Mouse (Mus musculus) right cerebral cortex, adult 2 months (tissue): ENCODE data around the gene Szrd1.

Source experiments
- DNase-seq, 2 experiments: peaks; one replicate each; pipeline ENCODE4 v3.0.0; 2021 to 2022; ENCODE audit warnings: low spot score in 2 of 2

Szrd1 gene

GRCm38 (mm10) chr4:141114521-141114981 is 25.0 kb downstream of the Szrd1 start:
- DNase-seq, result peak in 1 of 2 experiments; percentile 44

GRCm38 (mm10) chr4:141113831-141114230 is 25.7 kb downstream of the Szrd1 start:
- DNase-seq, result no peak

GRCm38 (mm10) chr4:141108196-141108732 is 31.3 kb downstream of the Szrd1 start:
- DNase-seq, result no peak

DNA sequence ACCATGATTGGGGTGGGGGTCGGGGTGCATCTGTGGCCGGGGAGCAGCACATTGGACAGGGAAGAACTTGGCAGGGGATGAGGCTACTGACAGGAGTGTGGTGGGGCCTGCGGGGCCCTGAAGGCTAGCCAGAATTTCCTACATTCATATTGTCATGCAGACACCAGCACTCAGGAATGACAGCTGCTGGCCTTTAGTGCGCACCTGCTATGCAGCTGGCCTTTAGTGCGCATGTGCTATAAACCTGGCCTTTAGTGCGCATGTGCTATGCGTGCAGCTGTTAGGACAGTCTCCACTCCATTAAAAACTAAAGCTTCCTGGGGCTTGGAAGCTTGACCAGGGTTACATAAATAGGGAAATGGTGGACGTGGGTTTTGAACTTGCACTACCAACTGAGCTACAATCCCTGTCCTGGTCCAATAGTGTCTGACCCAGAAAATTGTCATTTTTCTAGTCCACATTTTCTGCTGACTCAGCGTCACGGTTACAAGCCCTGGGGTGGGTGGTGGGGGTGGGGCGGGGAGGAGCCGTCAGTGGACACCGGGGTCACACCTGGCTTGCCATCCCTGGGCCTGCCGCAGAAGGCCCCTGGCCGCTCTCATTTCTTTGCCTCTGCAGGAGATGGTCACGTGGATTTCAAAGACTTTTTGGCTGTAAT is 32.9 kb downstream of the Szrd1 start:
- no peak for DNase-seq

DNA sequence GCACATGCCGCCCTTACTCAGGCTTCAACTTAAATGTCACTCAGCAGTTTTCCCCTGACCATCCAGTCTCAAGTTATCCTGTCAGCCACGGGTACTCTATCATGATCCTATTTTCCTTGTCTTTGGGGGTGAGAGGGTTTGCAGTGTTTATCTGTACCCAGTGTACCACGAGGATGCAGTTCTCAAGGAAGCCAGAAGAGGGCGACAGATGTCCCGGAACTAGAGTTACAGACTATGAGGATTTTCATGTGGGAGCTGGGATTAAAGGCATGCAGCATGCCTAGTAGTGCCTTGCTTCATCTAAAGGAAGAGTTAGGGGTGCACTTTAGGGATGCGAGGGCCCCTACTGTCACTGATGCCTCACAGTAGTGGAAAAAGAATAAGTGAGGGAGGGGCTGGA is 37.7 kb downstream of the Szrd1 start:
- no peak for DNase-seq

DNA sequence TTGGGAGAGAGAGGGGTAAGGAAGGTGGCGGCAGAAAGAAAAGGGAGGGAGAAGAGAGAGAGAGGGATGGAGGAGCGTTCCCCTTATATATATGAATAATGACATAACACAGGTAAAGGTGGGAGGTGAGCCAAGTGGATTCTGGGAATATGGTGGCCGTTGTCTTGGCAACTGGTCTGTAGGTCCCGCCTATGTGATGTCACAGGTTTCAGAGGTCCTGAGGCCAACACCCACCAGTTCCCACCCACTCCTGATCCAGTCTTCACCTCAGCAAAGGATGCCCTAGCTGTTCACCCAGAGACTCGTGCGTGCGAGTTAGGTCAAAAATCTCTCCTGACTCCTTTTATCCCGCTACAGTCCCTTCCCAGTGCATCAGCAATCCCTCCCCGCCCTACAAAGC is 38.3 kb downstream of the Szrd1 start:
- no peak for DNase-seq

GRCm38 (mm10) chr4:141099956-141100355 is 39.6 kb downstream of the Szrd1 start:
- no peak for DNase-seq

DNA sequence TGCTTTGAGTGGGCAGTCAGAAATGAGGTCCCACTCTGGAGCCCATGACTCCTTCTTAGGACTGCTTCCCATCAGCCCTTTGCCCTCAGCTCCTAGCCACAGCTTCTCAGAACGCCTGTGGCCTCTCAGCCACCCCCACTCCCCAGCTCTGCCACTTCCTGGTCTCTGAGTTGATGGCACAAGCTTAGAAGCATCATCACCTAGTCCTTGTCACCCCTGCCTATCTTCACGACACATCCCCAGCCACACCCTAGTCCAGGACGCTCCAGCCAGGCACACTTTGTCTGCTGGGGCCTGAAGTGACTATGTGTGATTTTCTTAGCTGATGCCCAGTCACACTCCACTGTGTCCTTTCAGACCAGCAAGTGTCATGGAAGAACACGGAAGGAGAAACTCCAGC is 40.6 kb downstream of the Szrd1 start:
- DNase-seq, result no peak

DNA sequence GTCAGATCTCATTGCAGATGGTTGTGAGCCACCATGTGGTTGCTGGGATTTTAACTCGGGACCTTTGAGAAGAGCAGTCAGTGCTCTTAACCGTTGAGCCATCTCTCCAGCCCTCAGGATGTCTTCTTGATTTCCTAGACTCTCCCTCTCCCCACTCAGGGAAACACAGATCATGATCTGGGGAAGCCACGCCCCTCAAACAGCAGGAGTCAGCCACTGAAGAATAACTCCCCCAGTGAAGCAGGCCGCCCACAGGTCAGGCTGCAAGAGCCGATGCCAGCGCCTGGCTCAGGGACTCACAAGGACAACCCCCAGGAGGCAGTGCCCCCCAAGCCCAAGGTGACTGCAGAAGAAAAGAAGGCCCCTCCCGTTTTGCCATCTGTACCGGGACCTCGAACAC is 42.9 kb downstream of the Szrd1 start:
- DNase-seq, result no peak

GRCm38 (mm10) chr4:141095016-141095415 is 44.6 kb downstream of the Szrd1 start:
- DNase-seq, result no peak

GRCm38 (mm10) chr4:141088714-141089113 is 50.9 kb downstream of the Szrd1 start:
- DNase-seq, result peak; percentile 59 to 62

GRCm38 (mm10) chr4:141088033-141088432 is 51.5 kb downstream of the Szrd1 start, which contains the start of gene Spata21:
Gene Spata21, plus strand, starts transcription at chr4:141088333.
- no peak for DNase-seq

GRCm38 (mm10) chr4:141086862-141087261 is 52.7 kb downstream of the Szrd1 start:
- DNase-seq, result no peak

- DNase-seq, result no peak
Measured at GRCm38 (mm10) chr4:141078510-141079137, 61.0 kb downstream of the Szrd1 start.

- peak; percentile 94 for DNase-seq
Measured at GRCm38 (mm10) chr4:141077681-141078509, 61.7 kb downstream of the Szrd1 start, which contains the start of gene Necap2. Gene Necap2, minus strand, starts transcription at chr4:141078357.

- peak in 1 of 2 experiments; percentile 27 for DNase-seq
Measured at GRCm38 (mm10) chr4:141076761-141077506, 62.6 kb downstream of the Szrd1 start.

DNA sequence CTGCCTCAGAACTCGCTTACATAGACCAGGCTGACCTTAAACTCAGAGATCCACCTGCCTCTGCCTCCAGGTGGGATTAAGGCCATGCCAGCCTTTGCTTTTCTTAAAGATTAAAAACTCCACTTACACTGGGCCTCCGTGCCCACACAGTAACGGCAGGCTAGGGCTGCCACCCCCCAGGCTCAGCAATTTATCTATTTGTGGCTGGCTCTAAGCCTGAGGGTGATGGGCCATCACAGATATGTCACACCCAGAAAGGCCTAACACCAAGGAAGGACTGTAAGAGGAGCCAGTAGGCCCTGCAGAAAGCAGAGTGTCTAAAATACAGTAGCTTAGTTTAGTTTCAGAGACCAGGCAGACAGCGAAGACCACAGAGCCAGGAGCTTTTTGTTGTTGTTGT is 65.5 kb downstream of the Szrd1 start:
- DNase-seq, result no peak

DNA sequence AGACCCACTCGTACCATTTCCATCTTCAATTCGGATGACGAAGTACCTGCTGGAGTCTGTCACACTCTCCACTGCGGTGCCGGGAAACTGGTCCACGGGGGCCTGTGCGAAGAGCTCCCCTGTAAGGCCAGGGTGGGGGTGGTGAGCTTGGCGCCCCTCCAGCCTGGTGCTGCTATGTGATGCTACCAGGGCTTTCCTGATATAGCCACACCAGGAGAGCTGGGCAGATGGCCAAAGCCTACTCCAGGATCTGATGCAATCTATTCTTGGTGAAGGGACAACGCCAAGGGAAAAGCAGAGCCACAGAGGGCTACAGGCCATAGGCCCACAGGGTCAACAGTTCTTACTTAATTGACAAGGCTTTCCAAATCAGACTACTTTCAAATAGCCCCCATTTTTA is 65.9 kb downstream of the Szrd1 start:
- DNase-seq, result peak; percentile 80 to 86

DNA sequence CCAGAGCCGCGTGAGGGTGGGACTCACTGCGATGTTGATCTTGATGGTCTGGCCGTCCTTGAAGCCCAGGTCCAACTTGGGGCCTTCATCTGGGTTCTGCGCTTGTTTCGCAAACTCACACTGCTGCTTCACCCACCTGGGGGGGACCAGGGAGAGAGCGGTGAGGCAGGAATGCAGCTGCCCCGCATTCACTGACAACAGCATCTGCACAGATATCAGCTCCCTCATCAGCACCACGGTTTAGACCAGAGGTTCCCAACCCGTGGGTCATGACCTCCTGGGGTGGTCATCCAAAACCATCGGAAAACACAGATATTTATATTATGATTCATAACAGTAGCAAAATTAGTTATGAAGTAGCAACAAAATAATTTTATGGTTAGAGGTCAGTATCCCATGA is 67.1 kb downstream of the Szrd1 start:
- DNase-seq, result no peak

GRCm38 (mm10) chr4:141069731-141070130 is 69.8 kb downstream of the Szrd1 start:
- peak in 1 of 2 experiments; percentile 69 for DNase-seq

DNA sequence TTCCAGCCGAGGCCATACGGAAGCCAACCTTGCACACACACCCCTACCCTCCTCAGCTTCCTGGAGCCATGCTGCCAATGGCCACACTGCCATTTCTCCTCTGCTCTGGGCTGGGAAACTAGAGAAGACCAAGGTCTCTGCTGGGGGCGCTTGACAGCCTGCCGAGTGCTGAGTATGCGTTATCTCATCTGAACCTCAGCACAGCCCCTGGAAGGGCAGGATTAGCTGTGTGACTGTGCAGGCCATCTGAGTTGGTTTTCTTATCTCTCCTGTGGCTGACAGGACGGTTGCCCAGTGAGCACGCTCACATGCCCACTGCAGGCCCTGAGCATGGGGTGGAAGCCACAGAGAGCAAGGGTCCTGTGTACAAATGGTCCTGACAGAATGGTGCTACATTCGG is 70.9 kb downstream of the Szrd1 start:
- no peak for DNase-seq
